Mouse (Mus musculus): ENCODE measurements around the gene Slc3a1. TPM values are rescaled to one million over a fixed set of nuclear protein-coding genes. Genes with fewer than 3 reads are reported as not detected.

Slc3a1 gene
- polyA plus RNA-seq, 1 experiment from 2014 or later, result 76.9 TPM

GRCm38 (mm10) chr17:85073214-85073613, 45.0 kb downstream of the Slc3a1 start:
- Histone ChIP-seq H3K9me3 (replicated peaks; ENCODE audit: low read length) (no peaks in the 10 kb centered on the region), H3K27me3 (ENCODE audit: insufficient read depth, low read length) (no peaks in the 10 kb centered on the region), H3K4me2 (ENCODE audit: low read length) (no peak overlapping the region), H3K36me3 (ENCODE audit: insufficient read depth, low read length) (peaks cover 32% of the 10 kb centered on the region; the same call in 1 of the 2 replicates), H3K27ac (no peak overlapping the region), H3K4me1 (replicated peaks; ENCODE audit: insufficient read depth, low read length) (no peaks in the 10 kb centered on the region; the same call in 1 of the 2 replicates), H3K9ac (ENCODE audit: low read depth, low read length) (no peak overlapping the region), H3K4me3 (replicated peaks; ENCODE audit: low read depth, low read length) (no peak overlapping the region)
- no peak for TF ChIP-seq CTCF (IDR thresholded peaks at IDR 0.05; ENCODE audit: low read depth)
- DNase-seq (ENCODE audit: low spot score) (no peak), ATAC-seq (replicated peaks; ENCODE audit: low FRiP score, low read depth) (no peak)
- 66% methylated on average over 7 of the region's 7 CpGs for WGBS

DNA sequence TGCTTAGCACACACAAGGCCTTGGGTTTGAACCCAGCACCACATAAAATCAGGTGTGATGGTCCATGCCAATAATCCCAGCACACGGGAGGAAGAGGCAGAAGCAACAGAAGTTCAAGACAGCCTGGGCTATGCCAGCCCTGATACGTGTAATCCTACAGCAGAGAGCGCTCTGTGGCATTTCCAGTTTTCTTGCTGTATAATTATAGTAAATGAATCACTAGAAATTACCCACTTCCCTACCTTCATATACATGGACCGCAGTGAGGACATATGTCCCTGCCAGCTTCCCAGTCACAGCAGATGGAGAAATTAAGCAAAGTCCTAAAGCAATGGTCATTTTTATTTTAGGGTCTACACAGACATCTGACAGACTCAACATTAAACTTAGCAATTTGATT, 45.9 kb downstream of the Slc3a1 start:
- H3K27ac ChIP-seq, result no peak overlapping the region
- no peaks in the 10 kb centered on the region for H3K27me3 ChIP-seq (ENCODE audit: insufficient read depth, low read length)
- H3K4me2 ChIP-seq (ENCODE audit: low read length), result no peak overlapping the region
- no peak overlapping the region for H3K9ac ChIP-seq (ENCODE audit: low read depth, low read length)
- ATAC-seq (replicated peaks; ENCODE audit: low FRiP score, low read depth) (no peak), DNase-seq (ENCODE audit: low spot score) (no peak)
- H3K9me3 ChIP-seq (replicated peaks; ENCODE audit: low read length), result no peaks in the 10 kb centered on the region
- 90% methylated on average over 4 of the region's 4 CpGs for WGBS
- H3K4me1 ChIP-seq (replicated peaks; ENCODE audit: insufficient read depth, low read length), result no peaks in the 10 kb centered on the region; the same call in 1 of the 2 replicates
- H3K36me3 ChIP-seq (ENCODE audit: insufficient read depth, low read length), result peaks cover 36% of the 10 kb centered on the region; the same call in 1 of the 2 replicates
- no peak for TF ChIP-seq CTCF (IDR thresholded peaks at IDR 0.05; ENCODE audit: low read depth)
- no peak overlapping the region for H3K4me3 ChIP-seq (replicated peaks; ENCODE audit: low read depth, low read length)

DNA sequence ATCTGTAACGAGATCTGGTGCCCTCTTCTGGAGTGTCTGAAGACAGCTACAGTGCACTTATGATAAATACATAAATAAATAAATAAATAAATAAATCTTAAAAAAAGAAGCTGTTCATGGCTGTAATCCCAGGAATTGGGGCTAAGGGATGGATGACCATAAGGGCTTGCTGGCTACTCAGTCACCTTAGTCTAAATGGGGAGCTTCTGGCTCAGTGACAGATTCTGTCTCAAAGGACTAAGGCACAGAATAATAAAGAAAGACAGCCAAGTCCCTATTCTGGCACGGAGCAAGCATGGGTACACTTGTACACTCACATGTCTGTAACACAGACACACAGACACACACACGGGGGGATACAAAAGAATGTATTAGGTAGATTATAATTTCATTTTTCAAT, 51.1 kb downstream of the Slc3a1 start:
- TF ChIP-seq CTCF (IDR thresholded peaks at IDR 0.05; ENCODE audit: low read depth), result no peak
- Histone ChIP-seq H3K9me3 (replicated peaks; ENCODE audit: low read length) (no peaks in the 10 kb centered on the region), H3K4me2 (ENCODE audit: low read length) (no peak overlapping the region), H3K4me3 (replicated peaks; ENCODE audit: low read depth, low read length) (no peak overlapping the region), H3K4me1 (replicated peaks; ENCODE audit: insufficient read depth, low read length) (no peaks in the 10 kb centered on the region), H3K27ac (no peak overlapping the region), H3K36me3 (ENCODE audit: insufficient read depth, low read length) (peaks cover 28% of the 10 kb centered on the region; the same call in 1 of the 2 replicates), H3K9ac (ENCODE audit: low read depth, low read length) (no peak overlapping the region), H3K27me3 (ENCODE audit: insufficient read depth, low read length) (no peaks in the 10 kb centered on the region)
- ATAC-seq (replicated peaks; ENCODE audit: low FRiP score, low read depth) (no peak), DNase-seq (ENCODE audit: low spot score) (no peak)
- WGBS, result 96% methylated on average over 3 of the region's 3 CpGs

- no peaks in the 10 kb centered on the region for H3K27me3 ChIP-seq (ENCODE audit: insufficient read depth, low read length)
- WGBS, result 94% methylated on average over 11 of the region's 11 CpGs
- peaks cover 21% of the 10 kb centered on the region; the same call in 1 of the 2 replicates for H3K36me3 ChIP-seq (ENCODE audit: insufficient read depth, low read length)
- no peaks in the 10 kb centered on the region for H3K4me1 ChIP-seq (replicated peaks; ENCODE audit: insufficient read depth, low read length)
- no peak overlapping the region for H3K4me3 ChIP-seq (replicated peaks; ENCODE audit: low read depth, low read length)
- no peak for ATAC-seq (replicated peaks; ENCODE audit: low FRiP score, low read depth)
- no peak for TF ChIP-seq CTCF (IDR thresholded peaks at IDR 0.05; ENCODE audit: low read depth)
- no peak for DNase-seq (ENCODE audit: low spot score)
- H3K27ac ChIP-seq, result no peak overlapping the region
- H3K9ac ChIP-seq (ENCODE audit: low read depth, low read length), result no peak overlapping the region
- no peaks in the 10 kb centered on the region for H3K9me3 ChIP-seq (replicated peaks; ENCODE audit: low read length)
- H3K4me2 ChIP-seq (ENCODE audit: low read length), result no peak overlapping the region
Measured at GRCm38 (mm10) chr17:85080781-85081180, 52.6 kb downstream of the Slc3a1 start.

DNA sequence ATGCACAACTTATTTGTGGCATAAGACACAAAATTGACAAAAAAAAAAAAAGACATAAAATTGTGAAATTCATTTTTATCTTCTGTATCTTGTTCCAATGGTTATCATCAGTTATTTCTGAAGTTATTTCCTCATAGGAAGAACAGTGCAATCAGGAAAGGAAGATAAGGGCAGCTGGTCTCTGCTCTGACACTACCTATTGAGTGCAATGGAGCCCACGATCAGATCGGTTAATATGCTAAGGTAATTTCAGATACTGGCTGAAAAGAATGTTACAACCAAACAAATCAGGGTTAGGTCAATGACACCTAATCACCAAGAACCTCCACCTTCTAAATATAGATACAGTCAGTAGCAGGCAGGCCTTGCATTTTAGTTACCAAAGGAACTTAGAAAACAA, 57.2 kb downstream of the Slc3a1 start:
- H3K4me3 ChIP-seq (replicated peaks; ENCODE audit: low read depth, low read length), result no peak overlapping the region
- no peak overlapping the region for H3K27ac ChIP-seq
- WGBS, result 90% methylated on average over 2 of the region's 2 CpGs
- no peaks in the 10 kb centered on the region for H3K27me3 ChIP-seq (ENCODE audit: insufficient read depth, low read length)
- H3K9ac ChIP-seq (ENCODE audit: low read depth, low read length), result no peak overlapping the region
- H3K4me2 ChIP-seq (ENCODE audit: low read length), result no peak overlapping the region
- ATAC-seq (replicated peaks; ENCODE audit: low FRiP score, low read depth), result no peak
- TF ChIP-seq CTCF (IDR thresholded peaks at IDR 0.05; ENCODE audit: low read depth), result no peak
- no peaks in the 10 kb centered on the region for H3K4me1 ChIP-seq (replicated peaks; ENCODE audit: insufficient read depth, low read length)
- 0 out of 2 replicates have a peak, but pooled peaks cover 5% of the 10 kb centered on the region for H3K36me3 ChIP-seq (ENCODE audit: insufficient read depth, low read length)
- H3K9me3 ChIP-seq (replicated peaks; ENCODE audit: low read length), result no peaks in the 10 kb centered on the region
- DNase-seq (ENCODE audit: low spot score), result no peak

GRCm38 (mm10) chr17:85086501-85086900, 58.3 kb downstream of the Slc3a1 start:
- ATAC-seq (replicated peaks; ENCODE audit: low FRiP score, low read depth) (no peak), DNase-seq (ENCODE audit: low spot score) (no peak)
- WGBS, result 90% methylated on average over 1 of the region's 1 CpGs

DNA sequence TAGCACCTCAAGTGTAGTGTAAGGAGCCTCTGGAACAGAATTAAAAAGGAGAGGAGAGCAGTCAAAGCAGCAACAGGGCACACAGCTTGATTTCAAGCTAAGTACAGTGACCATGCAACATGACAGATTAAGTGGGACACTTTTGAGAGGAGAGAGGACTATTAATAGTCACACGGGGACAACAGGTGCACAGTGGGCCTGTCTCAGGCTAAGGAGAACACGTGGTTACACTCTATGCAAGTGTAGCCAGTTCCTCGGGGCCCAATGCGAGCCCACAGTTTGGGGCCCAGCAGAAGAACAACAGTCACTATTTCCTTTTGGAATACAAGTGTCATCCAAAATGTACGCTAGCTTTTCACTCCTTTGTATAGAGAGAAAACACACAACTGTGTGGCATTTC, 59.4 kb downstream of the Slc3a1 start:
- no peaks in the 10 kb centered on the region; the same call in 1 of the 2 replicates for H3K4me1 ChIP-seq (replicated peaks; ENCODE audit: insufficient read depth, low read length)
- no peak for TF ChIP-seq CTCF (IDR thresholded peaks at IDR 0.05; ENCODE audit: low read depth)
- no peaks in the 10 kb centered on the region for H3K36me3 ChIP-seq (ENCODE audit: insufficient read depth, low read length)
- WGBS, result 91% methylated on average over 5 of the region's 5 CpGs
- ATAC-seq (replicated peaks; ENCODE audit: low FRiP score, low read depth) (no peak), DNase-seq (ENCODE audit: low spot score) (no peak)
- no peak overlapping the region for H3K4me2 ChIP-seq (ENCODE audit: low read length)
- no peak overlapping the region for H3K9ac ChIP-seq (ENCODE audit: low read depth, low read length)
- no peaks in the 10 kb centered on the region for H3K9me3 ChIP-seq (replicated peaks; ENCODE audit: low read length)
- H3K27me3 ChIP-seq (ENCODE audit: insufficient read depth, low read length), result no peaks in the 10 kb centered on the region
- no peak overlapping the region for H3K4me3 ChIP-seq (replicated peaks; ENCODE audit: low read depth, low read length)
- no peak overlapping the region for H3K27ac ChIP-seq

More at GRCm38 (mm10) chr17:85086501-85086900, 58.3 kb downstream of the Slc3a1 start:
- Histone ChIP-seq H3K36me3 (ENCODE audit: insufficient read depth, low read length) (no peaks in the 10 kb centered on the region), H3K4me1 (replicated peaks; ENCODE audit: insufficient read depth, low read length) (no peaks in the 10 kb centered on the region; the same call in 1 of the 2 replicates), H3K9me3 (replicated peaks; ENCODE audit: low read length) (no peaks in the 10 kb centered on the region), H3K9ac (ENCODE audit: low read depth, low read length) (no peak overlapping the region), H3K27ac (no peak overlapping the region), H3K4me2 (ENCODE audit: low read length) (no peak overlapping the region), H3K4me3 (replicated peaks; ENCODE audit: low read depth, low read length) (no peak overlapping the region), H3K27me3 (ENCODE audit: insufficient read depth, low read length) (no peaks in the 10 kb centered on the region)
- no peak for TF ChIP-seq CTCF (IDR thresholded peaks at IDR 0.05; ENCODE audit: low read depth)

Measured in kidney, postnatal 0 days (tissue).